Mouse (Mus musculus) cerebellum, adult 2 months (tissue): Measurements from ENCODE around the gene Poldip2. TPM values are rescaled to one million over a fixed set of nuclear protein-coding genes. Genes with fewer than 3 reads are reported as not detected.

Experiments used
- DNase-seq, 2 experiments: peaks; one replicate each; pipeline ENCODE4 v3.0.0; 2021
- H3K27ac ChIP-seq: fragments of 200-500 bp; 2 replicates; pipeline ENCODE4 v1.5.1; 2012; ENCODE audit warnings: low read length, control low read depth, inconsistent platforms; ENCODE audit not compliant: insufficient read depth
- H3K27me3 ChIP-seq: fragments of 200-500 bp; 2 replicates; pipeline ENCODE4 v1.6.1; 2012; ENCODE audit warnings: inconsistent platforms, mild to moderate bottlenecking, low read length, moderate library complexity; ENCODE audit not compliant: control insufficient read depth, insufficient read depth
- H3K4me1 ChIP-seq: fragments of 200-500 bp; 2 replicates; pipeline ENCODE4 v1.6.1; 2011; ENCODE audit warnings: low read length; ENCODE audit not compliant: control insufficient read depth, insufficient read depth
- H3K4me3 ChIP-seq: fragments of 200-500 bp; replicated peaks from 2 replicates; pipeline ENCODE3; 2011; ENCODE audit warnings: mild to moderate bottlenecking, low read depth, low read length, control low read depth; ENCODE audit not compliant: insufficient read depth
- CTCF ChIP-seq: fragments of 200-500 bp; IDR thresholded peaks from 2 replicates; pipeline ENCODE4 v1.5.1; 2011; ENCODE audit warnings: low read depth, mild to moderate bottlenecking, control low read depth, low read length, moderate library complexity, borderline replicate concordance; ENCODE audit not compliant: insufficient read depth
- POLR2A ChIP-seq: fragments of 200-500 bp; IDR thresholded peaks from 2 replicates; pipeline ENCODE4 v1.6.1; 2011; ENCODE audit warnings: low read length, control low read depth, borderline replicate concordance; ENCODE audit not compliant: insufficient read depth
- WGBS: fragments of 180-500 bp; shearing (Covaris S2); methylation state at CpG from one replicate; pipeline ENCODE4 v1.1.7; 2018; 5-methylcytosine and 5-hydroxymethylcytosine counted together
- polyA plus RNA-seq: library from polyadenylated mRNA; depleted of rRNA; stranded (reverse); fragments of >200 nt; gene quantifications from 2 replicates; pipeline ENCODE4 v1.2.3, GENCODE M21; 2012

The Poldip2 gene
- polyA plus RNA-seq, 1 experiment: 133 TPM

- H3K27ac ChIP-seq: no peak overlapping the region
- peaks cover 15% of the 10 kb centered on the region for H3K4me1 ChIP-seq
- no peak for DNase-seq
- no peak overlapping the region for H3K4me3 ChIP-seq
- no peaks in the 10 kb centered on the region for H3K27me3 ChIP-seq
- WGBS: 76% methylated on average over 3 of the region's 3 CpGs
- TF ChIP-seq POLR2A: no peak
- TF ChIP-seq CTCF: no peak
Observed at GRCm38 (mm10) chr11:78505430-78505829, 6.6 kb upstream of the Poldip2 start.

GRCm38 (mm10) chr11:78509148-78509547 lies 2.8 kb upstream of the Poldip2 start:
- 69% methylated on average over 5 of the region's 5 CpGs for WGBS

GRCm38 (mm10) chr11:78513106-78513790 lies 1.3 kb downstream of the Poldip2 start:
- Histone ChIP-seq H3K4me1 (peaks cover 14% of the 10 kb centered on the region; the same call in 1 of the 2 replicates), H3K4me3 (peak overlapping the region; percentile 80), H3K27ac (peak overlapping the region; percentile 42), H3K27me3 (no peaks in the 10 kb centered on the region)
- peak; percentile 42 to 64 for DNase-seq
- TF ChIP-seq POLR2A: no peak
- TF ChIP-seq CTCF: no peak
- 33% methylated on average over 3 of the region's 3 CpGs for WGBS

More at GRCm38 (mm10) chr11:78509148-78509547, 2.8 kb upstream of the Poldip2 start:
- no peak for DNase-seq
- Histone ChIP-seq H3K4me1 (peaks cover 10% of the 10 kb centered on the region; the same call in 1 of the 2 replicates), H3K4me3 (no peak overlapping the region), H3K27ac (no peak overlapping the region), H3K27me3 (no peaks in the 10 kb centered on the region)
- TF ChIP-seq POLR2A: no peak
- peak; percentile 37; the same call in 1 of the 2 replicates for TF ChIP-seq CTCF

- TF ChIP-seq CTCF (peak; percentile 37; the same call in 1 of the 2 replicates), POLR2A (no peak)
- Histone ChIP-seq H3K4me3 (no peak overlapping the region), H3K4me1 (peaks cover 14% of the 10 kb centered on the region; the same call in 1 of the 2 replicates), H3K27me3 (no peaks in the 10 kb centered on the region), H3K27ac (no peak overlapping the region)
- no peak for DNase-seq
- 65% methylated on average over 2 of the region's 2 CpGs for WGBS
Observed at GRCm38 (mm10) chr11:78515549-78516325, 3.7 kb downstream of the Poldip2 start.

GRCm38 (mm10) chr11:78518931-78519330 lies 6.9 kb downstream of the Poldip2 start:
- 79% methylated on average over 10 of the region's 10 CpGs for WGBS
- peaks cover 9% of the 10 kb centered on the region; the same call in 1 of the 2 replicates for H3K4me1 ChIP-seq
- DNase-seq: no peak
- H3K27me3 ChIP-seq: no peaks in the 10 kb centered on the region
- no peak overlapping the region for H3K27ac ChIP-seq
- H3K4me3 ChIP-seq: no peak overlapping the region
- no peak for TF ChIP-seq CTCF
- no peak for TF ChIP-seq POLR2A

- Histone ChIP-seq H3K4me1 (peaks cover 3% of the 10 kb centered on the region; the same call in 1 of the 2 replicates), H3K4me3 (no peak overlapping the region), H3K27ac (no peak overlapping the region; the same call in 1 of the 2 replicates), H3K27me3 (no peaks in the 10 kb centered on the region)
- WGBS: 52% methylated on average over 3 of the region's 3 CpGs
- TF ChIP-seq CTCF: no peak
- TF ChIP-seq POLR2A: no peak
- no peak for DNase-seq
Observed at GRCm38 (mm10) chr11:78521880-78522279, 9.9 kb downstream of the Poldip2 start.

GRCm38 (mm10) chr11:78522481-78522997 lies 10.5 kb downstream of the Poldip2 start:
- H3K27me3 ChIP-seq: no peaks in the 10 kb centered on the region
- H3K4me3 ChIP-seq: no peak overlapping the region
- H3K4me1 ChIP-seq: peaks cover 3% of the 10 kb centered on the region; the same call in 1 of the 2 replicates
- DNase-seq: no peak
- no peak for TF ChIP-seq POLR2A
- peak; percentile 2; the same call in 1 of the 2 replicates for TF ChIP-seq CTCF
- no peak overlapping the region for H3K27ac ChIP-seq
- 94% methylated on average over 1 of the region's 1 CpGs for WGBS
